Mouse (Mus musculus) midbrain, embryonic 12.5 days (tissue): Measurements from ENCODE around the gene Col23a1. TPM values are rescaled to one million over a fixed set of nuclear protein-coding genes. Genes with fewer than 3 reads are reported as not detected.

Experiments
- ATAC-seq: fragments of 200-750 bp; cut with Nextera tagmentation; 2 replicates; pipeline ENCODE4 v1.8.0; 2017; ENCODE audit warnings: low read depth, moderate TSS enrichment, moderate library complexity; ENCODE audit not compliant: low FRiP score
- H3K27ac ChIP-seq: fragments of 300-500 bp; sonication (generic); replicated peaks from 2 replicates; pipeline ENCODE4 v1.5.1; 2016; ENCODE audit warnings: mild to moderate bottlenecking
- H3K27me3 ChIP-seq: fragments of 300-500 bp; sonication (generic); 2 replicates; pipeline ENCODE4 v1.6.1; 2016; ENCODE audit warnings: mild to moderate bottlenecking
- H3K36me3 ChIP-seq: fragments of 300-500 bp; sonication (generic); 2 replicates; pipeline ENCODE4 v1.6.1; 2016
- H3K4me1 ChIP-seq: fragments of 300-500 bp; sonication (generic); 2 replicates; pipeline ENCODE4 v1.6.1; 2016
- H3K4me2 ChIP-seq: fragments of 300-500 bp; sonication (generic); replicated peaks from 2 replicates; pipeline ENCODE4 v1.6.1; 2016; ENCODE audit warnings: mild to moderate bottlenecking, moderate library complexity
- H3K4me3 ChIP-seq: fragments of 300-500 bp; sonication (generic); 2 replicates; pipeline ENCODE4 v1.5.1; 2016; ENCODE audit warnings: mild to moderate bottlenecking
- H3K9ac ChIP-seq: fragments of 300-500 bp; sonication (generic); replicated peaks from 2 replicates; pipeline ENCODE4 v1.6.1; 2016; ENCODE audit warnings: mild to moderate bottlenecking, moderate library complexity
- H3K9me3 ChIP-seq: fragments of 300-500 bp; sonication (generic); 2 replicates; pipeline ENCODE4 v1.6.1; 2016; ENCODE audit warnings: mild to moderate bottlenecking
- WGBS: fragments of 180-500 bp; shearing (Covaris S2); methylation state at CpG from one replicate; pipeline ENCODE4 v1.1.7; 2016; 5-methylcytosine and 5-hydroxymethylcytosine counted together
- polyA plus RNA-seq: library from polyadenylated mRNA; unstranded; fragments of >200 nt; fragmentation: Nextera tagmentation; extraction: Ambion mirVana; gene quantifications from 2 replicates; pipeline ENCODE4 v1.2.1, GENCODE M21; 2016

The Col23a1 gene
- polyA plus RNA-seq, 1 experiment from 2014 or later: 18.3 TPM

DNA sequence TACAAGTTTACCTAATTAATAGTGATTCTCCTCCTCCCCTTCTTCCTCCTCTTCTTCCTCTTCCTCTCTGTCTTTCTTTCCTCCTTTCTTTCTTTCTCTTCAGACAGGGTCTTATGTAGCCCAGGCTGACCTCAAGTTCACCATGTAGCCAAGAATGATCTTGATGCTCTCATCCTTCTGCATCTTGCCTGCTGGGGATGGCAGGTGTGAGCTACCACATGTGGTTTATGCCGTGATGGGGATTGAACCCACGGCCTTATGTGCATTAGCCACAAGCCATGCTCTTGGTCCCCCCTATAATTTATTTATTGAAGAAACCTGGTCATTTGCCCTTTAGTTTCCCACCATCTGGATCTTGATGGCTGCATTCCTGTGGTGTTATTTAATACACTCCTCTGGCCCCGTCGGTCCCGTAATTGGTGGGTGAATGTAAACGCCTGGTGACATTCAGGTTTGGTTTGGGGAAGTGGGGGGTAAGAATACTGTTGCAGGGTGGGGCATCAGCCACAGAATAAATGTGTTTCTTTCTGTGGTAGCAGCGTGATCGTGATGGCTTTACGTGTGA, 104.7 kb downstream of the Col23a1 start:
- Histone ChIP-seq H3K4me1 (no peaks in the 10 kb centered on the region), H3K36me3 (no peaks in the 10 kb centered on the region), H3K9ac (no peak overlapping the region), H3K4me2 (no peak overlapping the region), H3K9me3 (no peaks in the 10 kb centered on the region), H3K27me3 (no peaks in the 10 kb centered on the region), H3K27ac (no peak overlapping the region), H3K4me3 (no peak overlapping the region)
- WGBS: 84% methylated on average over 9 of the region's 9 CpGs
- no peak for ATAC-seq

DNA sequence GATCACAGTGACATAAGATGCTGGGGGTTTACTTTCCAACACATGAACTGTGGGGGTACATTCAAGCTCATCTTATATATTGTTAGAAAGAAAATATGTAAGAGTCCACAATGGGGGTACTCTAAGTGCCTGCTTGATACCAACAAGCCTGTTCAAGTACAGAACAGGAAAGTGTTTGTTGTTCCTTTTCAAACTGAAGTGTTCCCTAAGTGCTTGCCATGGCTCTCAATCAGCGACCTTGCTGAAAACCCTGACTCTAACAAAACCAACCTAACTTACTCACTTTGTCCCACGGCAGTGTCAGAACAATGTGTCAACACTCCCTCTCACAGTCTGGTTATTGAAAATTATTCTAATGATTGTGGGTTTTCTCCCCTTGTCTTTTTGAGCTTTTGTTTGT, 106.7 kb downstream of the Col23a1 start:
- 73% methylated on average over 2 of the region's 2 CpGs for WGBS
- Histone ChIP-seq H3K27ac (no peak overlapping the region), H3K9ac (no peak overlapping the region), H3K4me2 (no peak overlapping the region), H3K4me1 (no peaks in the 10 kb centered on the region), H3K27me3 (no peaks in the 10 kb centered on the region), H3K9me3 (no peaks in the 10 kb centered on the region), H3K4me3 (no peak overlapping the region), H3K36me3 (no peaks in the 10 kb centered on the region)
- ATAC-seq: no peak

DNA sequence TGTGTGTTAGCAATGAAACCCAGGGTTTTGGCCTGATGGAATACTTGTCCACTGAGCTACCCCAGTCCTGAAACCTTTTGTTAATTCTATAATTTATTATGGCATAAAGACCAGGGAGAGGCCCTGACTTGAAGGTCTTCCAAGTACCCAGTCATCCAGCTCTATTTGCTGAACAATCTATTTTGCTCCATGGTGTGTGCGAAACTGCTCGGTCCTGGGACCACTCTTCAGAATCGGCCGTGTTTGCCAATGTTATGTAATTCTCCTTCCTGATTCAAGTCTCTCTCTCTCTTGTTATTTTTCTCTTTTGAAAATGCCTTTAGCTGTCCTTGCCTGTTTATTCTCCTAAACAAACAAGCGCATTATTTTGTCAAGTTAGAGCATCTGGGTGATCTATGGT, 108.4 kb downstream of the Col23a1 start:
- no peaks in the 10 kb centered on the region for H3K9me3 ChIP-seq
- ATAC-seq: no peak
- 94% methylated on average over 5 of the region's 5 CpGs for WGBS

DNA sequence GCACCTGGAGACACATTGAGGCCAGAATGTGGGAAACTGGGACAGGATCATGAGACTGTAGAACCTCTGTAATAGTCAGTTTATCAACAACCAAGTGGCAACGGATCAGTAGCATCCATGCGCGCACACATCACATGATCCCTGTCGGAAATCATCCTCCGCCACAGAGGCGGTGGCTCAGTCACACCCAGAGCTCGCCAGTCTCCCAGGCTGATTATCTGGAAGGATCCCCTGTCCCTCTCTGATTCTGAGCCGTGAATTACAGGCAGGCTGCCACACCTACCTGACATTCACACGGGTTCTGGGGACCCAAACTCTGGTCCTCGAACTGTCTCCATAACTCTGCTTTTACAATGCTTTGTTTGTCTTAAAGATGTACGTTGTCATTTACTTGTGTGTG, 110.6 kb downstream of the Col23a1 start:
- Histone ChIP-seq H3K9ac (no peak overlapping the region), H3K4me2 (no peak overlapping the region), H3K27ac (no peak overlapping the region), H3K27me3 (no peaks in the 10 kb centered on the region), H3K9me3 (no peaks in the 10 kb centered on the region), H3K36me3 (no peaks in the 10 kb centered on the region), H3K4me3 (no peak overlapping the region), H3K4me1 (no peaks in the 10 kb centered on the region)
- WGBS: 88% methylated on average over 11 of the region's 11 CpGs
- no peak for ATAC-seq

More for the DNA sequence above, 108.4 kb downstream of the Col23a1 start:
- Histone ChIP-seq H3K4me1 (no peaks in the 10 kb centered on the region), H3K9ac (no peak overlapping the region), H3K27me3 (no peaks in the 10 kb centered on the region), H3K4me2 (no peak overlapping the region), H3K36me3 (no peaks in the 10 kb centered on the region), H3K27ac (no peak overlapping the region), H3K4me3 (no peak overlapping the region)

DNA sequence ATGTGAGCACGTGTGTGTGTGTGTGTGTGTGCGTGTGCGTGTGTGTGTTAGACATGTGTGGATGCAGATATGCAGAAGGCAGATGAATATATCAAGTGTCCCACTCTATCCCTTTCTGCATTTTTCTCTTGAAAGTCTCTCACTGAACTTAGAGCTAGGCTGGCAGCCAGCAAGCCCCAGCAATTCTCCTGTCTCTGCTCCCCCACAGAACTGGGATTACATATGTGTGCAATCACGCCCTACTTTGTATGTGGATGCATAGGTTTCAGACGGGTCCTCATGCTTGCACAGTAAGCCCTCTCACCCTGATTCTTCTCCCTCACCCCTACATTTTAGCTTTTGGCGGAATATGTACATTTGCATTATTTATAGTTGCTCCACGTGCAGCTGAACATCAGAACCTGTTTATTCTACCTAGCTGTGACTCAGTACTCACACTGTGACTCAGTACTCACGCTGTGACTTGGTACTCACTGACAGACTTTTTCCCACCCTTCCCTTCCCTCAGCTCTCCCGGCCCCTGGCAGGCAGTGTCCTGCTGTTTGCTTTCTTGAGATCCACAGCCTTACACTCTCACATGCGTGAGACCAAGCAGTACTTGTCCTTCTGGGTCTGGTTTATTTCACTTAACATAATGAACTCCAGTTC, 111.9 kb downstream of the Col23a1 start:
- H3K4me3 ChIP-seq: no peak overlapping the region
- 76% methylated on average over 10 of the region's 10 CpGs for WGBS

DNA sequence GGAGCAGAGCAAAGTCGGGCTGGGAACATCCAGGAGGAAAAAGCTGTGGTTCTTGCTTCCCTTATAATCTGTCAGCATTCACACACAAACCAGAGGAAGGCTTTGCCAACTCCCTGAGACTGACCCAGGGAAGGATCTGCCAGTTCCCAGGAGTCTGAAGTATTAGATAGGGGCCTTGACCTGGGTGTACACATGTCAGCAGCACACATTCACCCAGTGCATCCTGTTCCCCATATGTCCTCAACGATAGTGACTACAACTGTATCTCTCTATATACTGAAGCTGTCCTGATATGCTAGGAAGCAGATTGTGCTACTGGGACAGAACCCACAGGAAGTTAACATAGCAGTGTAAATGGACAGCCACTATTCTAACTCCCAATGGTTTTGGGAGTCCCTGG, 114.2 kb downstream of the Col23a1 start:
- Histone ChIP-seq H3K36me3 (no peaks in the 10 kb centered on the region), H3K27me3 (no peaks in the 10 kb centered on the region), H3K9ac (no peak overlapping the region), H3K4me3 (no peak overlapping the region), H3K4me1 (no peaks in the 10 kb centered on the region), H3K4me2 (no peak overlapping the region), H3K9me3 (no peaks in the 10 kb centered on the region), H3K27ac (no peak overlapping the region)
- no peak for ATAC-seq
- WGBS: 87% methylated on average over 2 of the region's 2 CpGs

More for the DNA sequence above, 111.9 kb downstream of the Col23a1 start:
- H3K9me3 ChIP-seq: no peaks in the 10 kb centered on the region
- H3K9ac ChIP-seq: no peak overlapping the region
- no peaks in the 10 kb centered on the region for H3K36me3 ChIP-seq
- no peak for ATAC-seq
- no peaks in the 10 kb centered on the region for H3K27me3 ChIP-seq
- H3K4me2 ChIP-seq: no peak overlapping the region
- no peak overlapping the region for H3K27ac ChIP-seq
- no peaks in the 10 kb centered on the region for H3K4me1 ChIP-seq

DNA sequence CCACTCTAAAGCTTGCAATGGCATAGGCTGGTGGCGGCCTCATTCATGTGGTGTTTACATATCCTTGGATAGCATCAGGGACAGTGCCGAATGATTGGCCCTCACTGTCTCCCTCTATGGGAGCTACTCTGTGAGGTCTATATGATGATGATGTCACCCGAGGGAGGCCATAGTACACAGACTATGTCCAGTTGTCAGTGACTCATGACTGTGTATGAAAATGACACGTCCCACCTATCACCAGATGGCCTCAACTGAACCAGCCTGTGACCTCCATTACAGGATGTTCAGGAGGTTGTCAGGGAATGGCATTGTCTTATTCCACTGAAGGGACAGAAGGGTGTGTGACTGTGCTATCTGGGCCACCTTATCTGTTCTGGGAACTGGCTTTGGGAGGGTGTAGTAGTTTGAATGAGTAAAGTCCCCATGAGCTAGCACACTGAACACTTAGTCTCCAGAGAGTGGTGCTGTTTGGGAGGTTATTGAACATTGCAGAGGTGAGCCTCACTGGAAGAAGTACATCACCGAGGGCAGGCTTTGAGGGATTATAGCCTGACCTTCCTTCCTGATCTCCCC, 115.2 kb downstream of the Col23a1 start:
- WGBS: 89% methylated on average over 5 of the region's 5 CpGs
- ATAC-seq: no peak
- Histone ChIP-seq H3K4me1 (no peaks in the 10 kb centered on the region), H3K9ac (no peak overlapping the region), H3K27me3 (no peaks in the 10 kb centered on the region), H3K36me3 (no peaks in the 10 kb centered on the region), H3K27ac (no peak overlapping the region), H3K4me2 (no peak overlapping the region), H3K9me3 (no peaks in the 10 kb centered on the region), H3K4me3 (no peak overlapping the region)

DNA sequence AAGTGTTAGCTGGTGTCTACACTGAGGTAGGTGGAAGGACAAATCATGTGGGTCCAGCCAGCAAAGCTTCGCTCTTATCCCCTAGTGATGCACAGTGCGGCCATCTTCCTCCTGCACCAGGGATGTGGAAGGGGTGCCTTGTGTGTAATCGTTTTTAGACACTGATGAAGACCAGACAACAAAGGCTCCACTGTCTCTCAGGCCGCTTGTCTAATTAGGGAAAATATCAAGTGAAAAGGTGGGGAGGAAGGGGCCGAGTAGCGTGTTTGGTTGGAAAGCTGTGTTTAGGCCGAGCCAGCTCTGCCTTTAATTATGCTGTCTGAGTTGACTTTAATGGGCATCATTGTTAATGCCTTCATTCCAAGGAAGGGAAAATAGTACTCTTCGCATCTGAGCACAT, 116.8 kb downstream of the Col23a1 start:
- H3K4me3 ChIP-seq: no peak overlapping the region
- H3K27ac ChIP-seq: no peak overlapping the region

DNA sequence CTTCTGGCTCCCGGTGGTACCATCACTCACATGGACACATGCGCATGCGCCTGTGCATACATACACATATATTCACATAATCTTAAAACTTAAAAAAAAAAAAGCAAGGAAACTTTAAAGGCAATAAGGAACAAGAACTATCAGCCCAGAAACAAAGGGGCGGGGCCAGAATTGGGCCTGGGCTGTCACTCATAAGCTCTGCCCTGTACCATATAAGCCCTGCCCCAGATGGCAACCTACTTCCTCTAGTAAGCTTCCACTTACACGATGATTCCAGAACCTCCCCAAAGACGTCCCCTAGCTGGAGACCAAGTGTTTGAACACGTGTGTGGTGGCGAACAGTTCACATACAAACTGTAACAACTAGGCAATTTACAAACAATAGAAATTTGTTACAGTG, 117.6 kb downstream of the Col23a1 start:
- Histone ChIP-seq H3K4me3 (no peak overlapping the region), H3K36me3 (no peaks in the 10 kb centered on the region), H3K9ac (no peak overlapping the region), H3K9me3 (no peaks in the 10 kb centered on the region), H3K4me1 (no peaks in the 10 kb centered on the region), H3K27ac (no peak overlapping the region), H3K4me2 (no peak overlapping the region), H3K27me3 (no peaks in the 10 kb centered on the region)
- no peak for ATAC-seq
- 92% methylated on average over 8 of the region's 8 CpGs for WGBS

More for the DNA sequence above, 116.8 kb downstream of the Col23a1 start:
- Histone ChIP-seq H3K4me1 (no peaks in the 10 kb centered on the region), H3K36me3 (no peaks in the 10 kb centered on the region), H3K27me3 (no peaks in the 10 kb centered on the region), H3K9me3 (no peaks in the 10 kb centered on the region), H3K4me2 (no peak overlapping the region), H3K9ac (no peak overlapping the region)
- no peak for ATAC-seq
- WGBS: 81% methylated on average over 8 of the region's 8 CpGs

DNA sequence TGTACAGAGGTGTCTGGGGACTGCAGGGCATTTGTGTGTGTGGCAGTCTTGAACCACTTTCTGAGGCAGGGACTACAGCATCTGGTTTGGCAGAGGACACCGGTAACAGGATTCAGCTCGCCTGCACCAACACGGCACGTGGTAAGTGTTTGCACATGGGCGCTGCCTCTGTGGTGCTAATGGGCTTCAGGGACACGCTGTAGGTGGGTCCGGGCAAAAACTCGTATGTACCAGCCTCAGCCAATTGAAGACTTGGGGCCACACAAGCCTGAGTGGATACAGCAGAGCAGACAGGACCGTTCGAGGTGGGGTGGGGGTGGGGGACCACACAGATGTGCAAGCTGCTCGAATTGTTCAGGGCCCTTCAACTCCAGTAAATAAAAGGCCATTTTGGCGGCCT, 121.1 kb downstream of the Col23a1 start:
- H3K36me3 ChIP-seq: no peaks in the 10 kb centered on the region
- no peak overlapping the region for H3K9ac ChIP-seq
- ATAC-seq: no peak
- no peaks in the 10 kb centered on the region for H3K4me1 ChIP-seq
- H3K9me3 ChIP-seq: no peaks in the 10 kb centered on the region
- no peak overlapping the region for H3K4me2 ChIP-seq
- 78% methylated on average over 12 of the region's 12 CpGs for WGBS
- no peaks in the 10 kb centered on the region for H3K27me3 ChIP-seq
- no peak overlapping the region for H3K4me3 ChIP-seq
- H3K27ac ChIP-seq: no peak overlapping the region

DNA sequence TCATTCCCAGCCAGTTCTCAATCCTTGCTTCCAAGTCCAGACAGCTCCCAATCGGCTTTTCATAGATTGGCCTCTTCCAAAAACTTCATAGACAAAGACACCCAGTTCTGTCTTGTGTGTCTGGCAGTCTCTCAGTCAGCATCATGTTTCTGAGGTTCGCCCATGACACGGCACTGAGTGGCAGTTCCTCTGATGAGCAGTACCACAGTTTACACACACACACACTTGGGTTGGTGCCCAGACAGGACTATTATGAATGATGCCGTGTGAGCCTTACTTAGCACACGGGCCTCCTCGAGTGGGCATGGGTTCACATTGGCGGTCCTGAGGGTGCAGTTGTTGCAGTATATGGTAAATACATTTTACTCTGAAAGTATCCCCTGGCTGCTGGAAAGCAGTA, 124.8 kb downstream of the Col23a1 start:
- no peak for ATAC-seq
- H3K4me3 ChIP-seq: no peak overlapping the region

DNA sequence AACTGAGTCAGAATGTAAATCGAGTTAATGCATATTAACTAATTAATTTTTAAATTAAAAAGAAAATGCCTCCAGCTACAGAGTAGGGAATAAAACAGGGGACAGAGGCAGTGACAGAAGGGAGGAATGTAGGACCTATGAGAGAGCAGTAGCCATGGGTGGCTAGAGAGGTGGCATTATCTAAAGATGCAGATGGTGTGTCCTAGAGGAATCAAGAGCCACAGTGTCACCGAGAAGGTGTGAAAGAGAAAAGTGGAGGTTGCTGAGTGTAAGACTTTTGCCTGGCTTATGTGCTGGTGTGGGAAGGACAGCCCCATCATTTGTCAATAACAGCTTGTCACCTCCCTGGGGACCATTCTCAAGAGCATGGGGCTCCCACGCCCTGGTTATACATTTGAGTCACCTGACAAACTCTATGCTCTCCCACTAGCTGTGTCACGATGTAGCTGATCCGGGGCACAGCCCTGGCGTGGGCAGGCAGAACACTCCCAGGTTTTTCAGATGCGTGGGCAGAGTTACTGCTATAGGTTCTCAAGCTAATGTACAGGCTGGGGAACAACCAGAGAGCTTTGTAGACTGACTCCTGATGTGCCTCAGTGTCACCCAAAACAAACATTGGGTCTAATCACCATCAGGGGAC, 125.4 kb downstream of the Col23a1 start:
- no peak overlapping the region for H3K4me3 ChIP-seq
- no peak overlapping the region for H3K9ac ChIP-seq
- H3K27ac ChIP-seq: no peak overlapping the region
- peaks cover 5% of the 10 kb centered on the region; the same call in 1 of the 2 replicates for H3K27me3 ChIP-seq
- H3K4me2 ChIP-seq: no peak overlapping the region
- no peak for ATAC-seq
- H3K4me1 ChIP-seq: peaks cover 6% of the 10 kb centered on the region; the same call in 1 of the 2 replicates
- no peaks in the 10 kb centered on the region for H3K36me3 ChIP-seq
- H3K9me3 ChIP-seq: no peaks in the 10 kb centered on the region
- 86% methylated on average over 7 of the region's 7 CpGs for WGBS

More for the DNA sequence above, 124.8 kb downstream of the Col23a1 start:
- Histone ChIP-seq H3K4me1 (no peaks in the 10 kb centered on the region), H3K36me3 (no peaks in the 10 kb centered on the region), H3K4me2 (no peak overlapping the region), H3K9ac (no peak overlapping the region), H3K9me3 (no peaks in the 10 kb centered on the region), H3K27me3 (peaks cover 5% of the 10 kb centered on the region; the same call in 1 of the 2 replicates), H3K27ac (no peak overlapping the region)
- WGBS: 87% methylated on average over 7 of the region's 7 CpGs
